Mouse (Mus musculus): ENCODE data around the gene Rab3gap1.

Rab3gap1 gene

DNA sequence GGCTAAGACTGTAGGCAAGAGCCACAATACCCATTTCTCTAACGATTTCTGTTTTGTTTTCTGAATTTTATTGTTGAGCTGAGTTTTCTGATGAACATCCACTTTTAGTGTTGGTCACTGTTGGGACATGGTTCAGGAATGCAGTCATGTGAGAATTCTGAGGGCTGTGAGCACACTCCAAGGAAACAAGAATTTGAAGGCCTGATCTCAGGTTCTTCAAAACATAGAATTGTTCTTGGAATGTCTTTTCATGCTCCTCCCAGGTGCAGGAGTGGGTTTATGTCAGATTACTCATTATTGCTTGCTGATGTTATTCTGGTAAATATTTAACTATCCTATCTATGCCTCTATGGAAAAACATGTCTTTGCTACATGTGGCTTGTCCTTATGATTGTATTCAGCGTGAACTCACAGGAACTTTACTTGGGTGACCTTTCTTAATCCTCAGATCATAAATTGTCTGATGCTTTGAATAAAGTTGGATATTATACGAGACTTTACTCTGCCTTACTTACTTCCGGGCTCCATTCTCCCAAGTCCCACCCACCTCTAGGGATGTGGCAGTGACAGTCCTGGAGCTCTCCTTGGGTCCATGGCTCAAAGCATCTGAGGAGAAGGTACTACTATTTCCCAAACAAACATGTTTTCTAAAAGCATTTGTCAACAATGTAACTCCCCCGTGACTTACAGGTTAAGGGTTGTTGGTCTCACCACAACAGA is 114.9 kb downstream of the Rab3gap1 start:
- DNase-seq: no peak

DNA sequence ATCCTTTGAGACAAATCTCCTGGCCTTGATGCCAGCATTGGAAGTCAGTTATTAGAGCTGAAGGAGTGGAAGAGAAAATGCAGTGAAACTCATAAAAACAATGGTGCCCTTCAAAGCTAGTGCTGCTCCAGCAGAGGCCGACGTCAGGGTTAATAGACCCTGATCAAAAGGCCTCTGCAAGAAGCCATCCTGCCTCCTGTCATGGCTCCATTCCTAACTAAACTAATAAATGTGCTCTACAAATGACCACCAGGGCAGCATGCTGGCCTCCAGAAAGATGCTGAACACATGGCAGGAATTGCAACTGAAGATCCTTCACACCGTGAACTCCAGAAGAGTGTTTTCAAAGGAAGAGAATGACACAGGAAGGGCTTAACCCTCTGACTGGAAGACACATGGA is 116.8 kb downstream of the Rab3gap1 start:
- no peak for DNase-seq

DNA sequence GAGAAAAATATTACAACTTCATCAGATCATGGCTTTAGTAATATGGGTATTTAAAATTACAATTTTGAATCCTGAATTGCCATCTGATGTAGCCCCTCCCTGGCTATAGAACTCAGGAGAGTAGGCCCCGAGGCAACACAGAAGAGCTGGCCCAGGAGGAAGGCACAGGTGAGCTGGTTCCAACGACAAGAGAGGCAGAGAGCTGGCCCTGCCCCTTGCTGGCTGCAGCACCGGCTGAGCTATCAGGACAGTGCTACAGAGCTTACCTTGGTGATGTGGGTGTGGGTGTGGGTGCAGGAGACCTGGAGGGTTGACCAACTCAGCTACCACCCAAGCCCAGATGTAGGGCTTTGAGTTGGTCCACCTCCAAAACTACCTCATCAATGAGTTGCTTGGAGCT is 119.7 kb downstream of the Rab3gap1 start:
- no peak for DNase-seq

DNA sequence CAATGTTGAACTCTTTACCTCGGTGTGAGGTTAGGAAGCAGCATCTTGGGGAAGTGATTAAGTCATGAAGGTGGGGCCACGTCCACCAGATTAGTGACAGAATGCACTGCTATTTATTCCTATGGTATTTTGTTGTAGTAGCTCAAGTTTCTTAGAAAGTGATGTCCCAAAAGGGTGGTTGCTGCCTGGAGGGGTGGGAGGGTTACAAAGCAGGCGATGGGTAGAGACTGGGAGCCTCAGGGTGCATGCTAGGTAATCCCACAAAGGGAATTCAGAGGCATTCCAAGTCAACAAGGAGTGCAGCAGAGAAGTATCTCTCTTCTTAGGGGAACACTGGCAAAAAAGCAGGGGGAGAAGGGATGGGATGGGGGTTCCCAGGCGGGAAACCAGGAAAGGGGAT is 120.8 kb downstream of the Rab3gap1 start:
- no peak for DNase-seq

DNA sequence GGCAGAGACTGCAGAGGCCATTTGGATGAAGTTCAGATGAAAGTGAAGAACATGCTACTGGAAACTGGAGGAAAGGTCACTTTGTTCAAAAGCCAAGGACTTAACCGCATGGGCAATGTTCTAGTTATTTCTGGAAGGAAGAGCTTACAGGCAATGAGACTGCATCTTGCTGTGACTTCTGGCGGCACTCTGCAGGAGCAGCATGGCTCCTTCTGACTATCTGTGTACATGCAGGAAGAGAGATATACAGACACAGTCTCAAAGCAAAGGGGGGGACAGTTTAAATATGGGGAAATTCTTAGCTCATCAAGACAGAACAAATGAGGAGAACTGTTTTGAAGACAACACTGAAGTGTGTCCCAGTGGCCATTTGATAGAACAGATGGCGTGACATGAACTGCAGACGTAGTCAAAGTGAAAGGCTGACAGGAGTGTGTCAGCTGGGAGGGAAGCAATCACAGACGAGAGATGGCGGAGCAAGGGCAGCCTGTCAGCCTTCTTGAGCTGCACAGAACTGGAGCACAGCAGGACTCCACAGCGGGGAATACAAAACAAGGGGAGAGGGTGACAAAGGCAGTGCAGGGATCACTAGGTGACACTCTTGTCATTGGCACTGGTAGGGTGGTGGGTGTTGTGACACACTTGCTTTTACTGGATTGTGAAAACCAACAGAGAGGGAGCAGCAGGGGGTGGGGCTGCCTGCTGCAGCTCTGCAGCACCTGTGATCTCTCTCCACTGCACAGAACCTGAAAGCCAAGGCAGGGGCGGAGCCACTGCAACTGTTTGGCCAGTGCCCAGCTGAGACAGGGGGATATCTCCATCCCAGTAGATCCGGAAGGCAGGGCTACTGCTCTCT is 121.5 kb downstream of the Rab3gap1 start:
- DNase-seq: peak; percentile 60

All from lung, postnatal 10 days (tissue).